Mouse (Mus musculus): ENCODE results near the gene Tgm6. TPM values are rescaled to one million over a fixed set of nuclear protein-coding genes. Genes with fewer than 3 reads are reported as not detected.

The Tgm6 gene
- polyA plus RNA-seq, 1 experiment = not detected

DNA sequence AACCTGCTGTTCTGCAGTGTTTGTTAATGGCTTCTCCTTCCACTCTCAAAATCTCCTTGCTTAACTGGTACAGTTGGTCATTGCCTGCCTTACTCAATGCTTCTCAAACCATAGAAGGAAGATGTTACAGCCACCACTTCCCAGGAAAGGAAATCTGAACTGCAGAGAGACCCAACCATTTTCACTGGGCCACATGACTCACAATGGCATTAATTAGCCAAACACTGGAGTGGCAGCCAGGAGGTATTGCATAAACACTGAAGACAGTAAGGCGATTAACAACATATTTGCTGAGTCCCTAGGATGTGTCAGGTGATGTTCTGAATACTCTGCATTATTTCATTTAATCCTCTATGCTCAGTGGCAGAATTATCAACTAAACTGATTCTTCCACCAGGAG lies 13.9 kb downstream of the Tgm6 start:
- H3K4me1 ChIP-seq (ENCODE audit: control insufficient read depth, insufficient read depth, insufficient read length, low read length) = no peaks in the 10 kb centered on the region
- no peak for TF ChIP-seq CTCF (IDR thresholded peaks at IDR 0.05; ENCODE audit: extremely low read depth, insufficient read length, insufficient replicate concordance, low read depth, low read length)
- TF ChIP-seq POLR2A (IDR thresholded peaks at IDR 0.05; ENCODE audit: low read depth, low read length) = no peak
- WGBS = 56% methylated on average over 1 of the region's 1 CpGs

DNA sequence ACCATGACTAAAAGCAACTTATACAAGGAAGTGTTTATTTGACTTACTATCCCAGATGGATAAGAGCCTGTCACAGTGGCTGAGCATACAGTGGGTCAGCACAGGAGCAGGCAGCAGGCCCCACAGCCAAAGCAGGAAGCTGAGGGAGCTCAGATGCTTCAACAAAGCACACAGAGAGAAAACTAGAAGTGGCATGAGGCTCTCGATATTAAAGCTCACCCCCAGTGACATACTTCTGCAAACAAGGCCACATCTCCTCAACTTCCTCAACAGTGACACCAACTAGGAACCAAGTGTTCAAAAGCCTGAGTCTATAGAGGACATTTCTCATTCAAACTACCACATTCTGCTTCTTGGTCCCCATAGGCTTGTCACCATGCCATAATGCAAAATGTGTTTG lies 17.5 kb downstream of the Tgm6 start:
- no peaks in the 10 kb centered on the region for H3K36me3 ChIP-seq (ENCODE audit: control insufficient read depth, insufficient read depth, low read length)
- 48% methylated on average over 1 of the region's 1 CpGs for WGBS

More for the DNA sequence above, 13.9 kb downstream of the Tgm6 start:
- Histone ChIP-seq H3K27ac (ENCODE audit: insufficient read depth, low read depth, low read length) (no peak overlapping the region), H3K36me3 (ENCODE audit: control insufficient read depth, insufficient read depth, low read length) (no peaks in the 10 kb centered on the region), H3K27me3 (ENCODE audit: control insufficient read depth, insufficient read depth, low read length) (no peaks in the 10 kb centered on the region), H3K4me3 (ENCODE audit: low read depth, low read length) (no peak overlapping the region)

DNA sequence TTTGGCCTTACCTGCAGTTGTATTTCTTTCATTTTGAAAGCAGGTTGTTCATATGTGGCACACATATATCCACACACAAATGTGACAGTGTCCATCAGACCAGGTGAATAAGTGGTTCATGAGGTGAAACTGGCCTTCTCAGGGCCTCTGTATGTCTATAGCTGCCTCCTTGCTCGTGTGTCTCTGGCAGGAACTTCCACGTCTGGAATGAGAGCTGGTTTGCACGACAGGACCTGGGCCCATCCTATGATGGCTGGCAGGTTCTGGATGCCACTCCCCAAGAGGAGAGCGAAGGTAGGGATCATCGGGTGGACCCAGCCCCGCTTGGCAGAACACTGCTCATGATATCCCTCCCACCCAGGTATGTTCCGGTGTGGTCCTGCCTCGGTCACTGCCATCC lies 30.8 kb downstream of the Tgm6 start:
- no peaks in the 10 kb centered on the region for H3K4me1 ChIP-seq (ENCODE audit: control insufficient read depth, insufficient read depth, insufficient read length, low read length)
- H3K36me3 ChIP-seq (ENCODE audit: control insufficient read depth, insufficient read depth, low read length) = no peaks in the 10 kb centered on the region
- no peak overlapping the region for H3K27ac ChIP-seq (ENCODE audit: insufficient read depth, low read depth, low read length)
- no peak overlapping the region for H3K4me3 ChIP-seq (ENCODE audit: low read depth, low read length)
- no peaks in the 10 kb centered on the region for H3K27me3 ChIP-seq (ENCODE audit: control insufficient read depth, insufficient read depth, low read length)
- 86% methylated on average over 8 of the region's 8 CpGs for WGBS
- TF ChIP-seq CTCF (IDR thresholded peaks at IDR 0.05; ENCODE audit: extremely low read depth, insufficient read length, insufficient replicate concordance, low read depth, low read length) (no peak), POLR2A (IDR thresholded peaks at IDR 0.05; ENCODE audit: low read depth, low read length) (no peak)

More for the DNA sequence above, 17.5 kb downstream of the Tgm6 start:
- Histone ChIP-seq H3K27me3 (ENCODE audit: control insufficient read depth, insufficient read depth, low read length) (no peaks in the 10 kb centered on the region), H3K4me3 (ENCODE audit: low read depth, low read length) (no peak overlapping the region), H3K4me1 (ENCODE audit: control insufficient read depth, insufficient read depth, insufficient read length, low read length) (no peaks in the 10 kb centered on the region), H3K27ac (ENCODE audit: insufficient read depth, low read depth, low read length) (no peak overlapping the region)
- no peak for TF ChIP-seq POLR2A (IDR thresholded peaks at IDR 0.05; ENCODE audit: low read depth, low read length)
- no peak for TF ChIP-seq CTCF (IDR thresholded peaks at IDR 0.05; ENCODE audit: extremely low read depth, insufficient read length, insufficient replicate concordance, low read depth, low read length)

DNA sequence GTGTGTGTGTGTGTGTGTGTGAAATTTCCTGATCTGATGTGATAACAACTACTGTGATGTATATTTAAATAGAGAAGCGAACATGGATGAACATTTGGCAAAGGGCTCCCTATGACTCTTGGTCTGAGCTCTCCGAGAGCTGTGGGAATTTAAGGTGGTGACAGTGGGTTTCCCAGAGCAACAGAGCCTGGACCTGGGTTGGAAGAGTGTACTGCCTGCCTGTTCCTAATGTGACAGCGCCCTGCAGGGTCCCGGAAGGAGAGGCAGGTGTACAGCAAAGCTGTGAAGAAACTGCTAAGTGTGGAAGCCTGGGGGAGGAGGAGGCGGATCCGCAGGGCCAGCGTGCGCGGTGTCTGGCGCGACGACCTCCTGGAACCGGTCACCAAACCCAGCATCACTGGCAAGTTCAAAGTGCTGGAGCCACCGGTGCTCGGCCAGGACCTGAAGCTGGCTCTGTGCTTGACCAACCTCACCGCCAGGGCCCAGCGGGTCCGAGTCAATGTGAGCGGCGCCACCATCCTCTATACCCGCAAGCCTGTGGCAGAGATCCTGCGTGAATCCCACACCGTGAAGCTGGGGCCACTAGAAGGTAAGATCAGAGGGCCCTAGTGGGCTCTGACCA lies 32.6 kb downstream of the Tgm6 start:
- no peaks in the 10 kb centered on the region for H3K27me3 ChIP-seq (ENCODE audit: control insufficient read depth, insufficient read depth, low read length)
- H3K4me3 ChIP-seq (ENCODE audit: low read depth, low read length) = no peak overlapping the region
- 78% methylated on average over 23 of the region's 23 CpGs for WGBS
- H3K4me1 ChIP-seq (ENCODE audit: control insufficient read depth, insufficient read depth, insufficient read length, low read length) = no peaks in the 10 kb centered on the region
- H3K36me3 ChIP-seq (ENCODE audit: control insufficient read depth, insufficient read depth, low read length) = no peaks in the 10 kb centered on the region
- H3K27ac ChIP-seq (ENCODE audit: insufficient read depth, low read depth, low read length) = no peak overlapping the region
- no peak for TF ChIP-seq CTCF (IDR thresholded peaks at IDR 0.05; ENCODE audit: extremely low read depth, insufficient read length, insufficient replicate concordance, low read depth, low read length)
- TF ChIP-seq POLR2A (IDR thresholded peaks at IDR 0.05; ENCODE audit: low read depth, low read length) = no peak

DNA sequence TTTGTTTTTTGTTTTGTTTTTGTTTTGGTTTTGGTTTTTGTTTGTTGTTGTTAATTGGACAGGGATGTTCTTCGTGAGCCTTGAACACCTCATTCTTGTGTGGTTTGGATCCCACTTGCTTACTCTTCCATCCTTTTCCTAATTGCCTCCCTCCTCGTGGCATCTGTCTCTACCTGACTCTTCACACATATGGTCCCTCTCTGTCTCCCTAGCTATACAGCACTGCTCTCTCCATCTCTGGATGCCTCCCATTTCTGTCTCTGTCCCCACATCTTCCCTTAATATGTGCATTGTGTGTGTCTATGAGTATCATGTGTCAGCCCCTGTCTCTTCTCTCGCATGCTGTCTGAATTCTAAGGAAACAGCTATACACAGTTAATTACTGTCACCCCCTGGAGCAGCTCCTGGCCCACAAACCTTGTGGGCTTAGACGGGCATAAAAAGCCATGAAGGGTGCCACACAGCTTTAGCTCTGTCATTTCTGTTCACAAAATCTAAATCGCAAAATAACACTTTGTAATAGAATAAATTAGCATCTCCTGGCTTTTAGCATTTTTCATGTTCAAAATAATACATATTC lies 34.0 kb downstream of the Tgm6 start:
- Histone ChIP-seq H3K27ac (ENCODE audit: insufficient read depth, low read depth, low read length) (no peak overlapping the region), H3K27me3 (ENCODE audit: control insufficient read depth, insufficient read depth, low read length) (no peaks in the 10 kb centered on the region), H3K4me1 (ENCODE audit: control insufficient read depth, insufficient read depth, insufficient read length, low read length) (no peaks in the 10 kb centered on the region), H3K4me3 (ENCODE audit: low read depth, low read length) (no peak overlapping the region), H3K36me3 (ENCODE audit: control insufficient read depth, insufficient read depth, low read length) (no peaks in the 10 kb centered on the region)
- 81% methylated on average over 5 of the region's 5 CpGs for WGBS
- TF ChIP-seq POLR2A (IDR thresholded peaks at IDR 0.05; ENCODE audit: low read depth, low read length) (no peak), CTCF (IDR thresholded peaks at IDR 0.05; ENCODE audit: extremely low read depth, insufficient read length, insufficient replicate concordance, low read depth, low read length) (no peak)

DNA sequence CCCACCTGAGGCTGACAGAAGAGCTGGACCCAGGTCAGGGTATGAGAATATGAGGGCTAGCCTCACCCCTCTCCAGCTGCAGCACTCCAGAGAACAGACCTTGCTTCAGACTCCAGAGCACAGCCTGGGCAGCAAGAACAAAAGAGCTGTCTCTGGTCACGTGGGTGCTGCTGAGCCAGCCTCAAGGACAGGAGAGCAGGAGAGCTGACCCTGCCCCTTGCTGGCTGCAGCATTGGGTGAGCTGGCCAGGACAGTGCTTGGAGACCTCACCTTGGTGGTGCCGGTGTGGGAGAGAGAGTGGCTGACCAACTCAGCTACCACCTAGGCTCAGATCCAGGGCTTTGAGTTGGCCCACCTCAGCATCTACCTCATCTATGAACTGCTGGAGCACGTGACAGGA lies 43.0 kb downstream of the Tgm6 start:
- TF ChIP-seq CTCF (IDR thresholded peaks at IDR 0.05; ENCODE audit: extremely low read depth, insufficient read length, insufficient replicate concordance, low read depth, low read length) (no peak), POLR2A (IDR thresholded peaks at IDR 0.05; ENCODE audit: low read depth, low read length) (no peak)
- WGBS = 74% methylated on average over 3 of the region's 3 CpGs
- Histone ChIP-seq H3K36me3 (ENCODE audit: control insufficient read depth, insufficient read depth, low read length) (no peaks in the 10 kb centered on the region), H3K4me1 (ENCODE audit: control insufficient read depth, insufficient read depth, insufficient read length, low read length) (no peaks in the 10 kb centered on the region), H3K27me3 (ENCODE audit: control insufficient read depth, insufficient read depth, low read length) (no peaks in the 10 kb centered on the region), H3K27ac (ENCODE audit: insufficient read depth, low read depth, low read length) (no peak overlapping the region), H3K4me3 (ENCODE audit: low read depth, low read length) (no peak overlapping the region)

DNA sequence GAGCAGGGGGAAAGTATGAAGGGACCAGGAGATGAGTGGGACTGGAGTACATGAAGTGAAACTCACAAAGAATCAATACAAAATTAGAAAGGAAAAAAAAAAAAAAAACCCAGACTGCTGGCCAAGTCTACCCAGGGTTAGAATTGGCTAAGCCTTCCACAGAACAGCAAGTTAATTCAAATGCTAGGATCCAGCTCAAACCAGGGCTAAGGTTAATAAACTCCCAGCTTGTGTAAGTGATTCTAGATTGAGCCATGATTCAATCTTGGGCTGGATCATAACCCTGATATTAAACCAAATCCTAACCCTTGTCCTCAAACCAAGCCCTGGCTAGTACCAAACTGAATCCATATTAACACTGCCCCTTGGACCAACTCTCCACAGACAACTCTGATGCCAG lies 43.6 kb downstream of the Tgm6 start:
- no peak for TF ChIP-seq CTCF (IDR thresholded peaks at IDR 0.05; ENCODE audit: extremely low read depth, insufficient read length, insufficient replicate concordance, low read depth, low read length)
- no peak for TF ChIP-seq POLR2A (IDR thresholded peaks at IDR 0.05; ENCODE audit: low read depth, low read length)
- H3K27ac ChIP-seq (ENCODE audit: insufficient read depth, low read depth, low read length) = no peak overlapping the region
- no peaks in the 10 kb centered on the region for H3K36me3 ChIP-seq (ENCODE audit: control insufficient read depth, insufficient read depth, low read length)
- H3K4me3 ChIP-seq (ENCODE audit: low read depth, low read length) = no peak overlapping the region
- H3K27me3 ChIP-seq (ENCODE audit: control insufficient read depth, insufficient read depth, low read length) = no peaks in the 10 kb centered on the region
- H3K4me1 ChIP-seq (ENCODE audit: control insufficient read depth, insufficient read depth, insufficient read length, low read length) = no peaks in the 10 kb centered on the region

All from small intestine, adult 2 months (tissue).